Mouse (Mus musculus): ENCODE measurements around the gene St8sia1.

St8sia1 gene

DNA sequence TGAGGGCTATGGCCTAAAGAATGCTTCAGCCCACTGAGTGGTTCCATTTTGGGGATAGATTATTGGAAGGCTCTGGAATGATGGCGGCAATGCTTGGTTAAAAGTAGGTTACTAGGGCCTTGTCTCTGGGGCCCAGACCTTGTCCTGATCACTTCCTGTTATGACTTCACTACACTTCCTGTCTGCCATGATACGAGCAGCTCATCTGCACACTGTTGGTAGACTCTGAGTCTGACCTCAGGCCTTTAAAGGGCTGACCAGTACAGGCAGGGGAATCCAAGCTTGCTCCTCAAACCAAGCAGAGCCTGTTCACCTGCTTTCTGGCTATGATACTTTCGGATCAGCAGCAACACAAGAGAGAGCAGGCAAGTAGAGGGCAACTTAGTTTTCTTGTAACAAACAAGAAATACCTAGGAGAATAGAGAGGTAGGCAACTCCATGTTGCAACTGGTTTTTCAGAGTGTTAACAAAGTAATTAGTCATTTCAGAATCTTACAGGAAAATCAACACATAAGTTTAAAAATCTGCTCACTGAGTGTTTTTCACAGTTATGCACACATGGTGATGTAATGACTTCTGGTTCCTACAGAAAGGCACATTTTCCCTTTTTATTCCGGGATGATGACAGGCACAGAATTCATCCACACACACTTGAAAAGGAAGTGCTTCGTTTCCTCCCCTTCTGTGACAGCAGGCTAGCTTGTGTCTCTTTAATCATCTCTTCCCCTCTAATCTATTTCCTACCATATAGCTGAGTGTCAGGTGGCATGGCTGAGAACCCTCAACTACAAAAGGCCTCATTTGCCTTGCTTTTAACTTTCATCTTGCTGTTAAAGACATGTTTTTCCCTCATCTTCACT lies 55.1 kb downstream of the St8sia1 start:
- peak; percentile 36 for DNase-seq

DNA sequence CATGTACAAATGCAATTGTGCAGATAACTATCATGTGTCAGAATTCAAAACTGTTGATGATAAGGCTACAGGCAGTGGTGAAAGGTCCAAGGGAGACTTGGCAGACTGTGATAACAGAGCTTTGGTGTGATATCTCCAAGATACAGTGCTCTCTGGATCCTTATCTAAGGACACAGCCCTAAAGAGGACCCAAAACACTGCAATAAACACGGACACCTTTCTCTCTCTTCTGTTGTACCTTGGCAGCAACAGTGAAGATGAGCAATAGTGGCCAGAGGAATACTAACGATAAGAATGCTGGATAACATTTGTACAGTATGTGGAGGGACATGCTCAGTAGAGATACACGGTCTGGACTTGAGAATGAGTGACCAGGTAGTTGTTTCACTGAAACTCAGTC lies 55.8 kb downstream of the St8sia1 start:
- DNase-seq: peak; percentile 5

DNA sequence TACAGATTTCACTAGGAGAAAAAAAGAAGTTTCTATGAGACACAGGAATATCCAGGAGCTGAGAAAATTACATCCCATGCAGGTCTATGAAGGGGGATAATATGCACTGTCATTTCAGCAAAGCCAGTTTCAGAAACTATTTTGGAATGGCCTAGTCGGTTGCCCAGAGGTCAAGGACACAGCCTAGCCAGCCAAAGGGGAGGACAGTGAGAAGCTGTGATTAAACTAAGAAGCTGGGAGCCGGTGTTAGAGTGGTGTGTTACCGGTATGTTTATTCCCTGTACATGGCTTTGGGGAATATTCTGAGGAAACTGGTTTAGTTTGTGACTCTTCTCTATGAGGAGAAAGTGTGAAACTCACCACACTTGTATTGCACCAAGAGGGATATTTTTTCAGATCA lies 68.9 kb downstream of the St8sia1 start:
- no peak for DNase-seq

DNA sequence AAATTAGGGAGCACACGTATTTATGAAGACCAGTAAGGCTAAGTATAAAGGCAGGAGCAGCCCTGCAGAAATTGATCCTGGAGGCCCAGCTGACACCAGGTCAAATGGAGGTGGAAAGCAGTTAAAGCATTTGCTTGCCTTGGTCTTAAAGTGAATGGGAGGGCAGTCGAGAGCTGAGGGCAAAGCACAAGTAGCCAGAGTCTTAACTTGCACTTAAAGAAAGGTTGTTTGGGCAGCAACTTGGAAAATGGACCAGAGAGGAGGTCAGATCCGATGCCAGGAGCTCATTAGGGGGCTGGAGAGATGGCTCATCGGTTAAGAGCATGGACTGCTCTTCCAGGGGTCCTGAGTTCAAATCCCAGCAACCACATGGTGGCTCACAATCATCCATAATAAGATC lies 70.5 kb downstream of the St8sia1 start:
- no peak for DNase-seq

DNA sequence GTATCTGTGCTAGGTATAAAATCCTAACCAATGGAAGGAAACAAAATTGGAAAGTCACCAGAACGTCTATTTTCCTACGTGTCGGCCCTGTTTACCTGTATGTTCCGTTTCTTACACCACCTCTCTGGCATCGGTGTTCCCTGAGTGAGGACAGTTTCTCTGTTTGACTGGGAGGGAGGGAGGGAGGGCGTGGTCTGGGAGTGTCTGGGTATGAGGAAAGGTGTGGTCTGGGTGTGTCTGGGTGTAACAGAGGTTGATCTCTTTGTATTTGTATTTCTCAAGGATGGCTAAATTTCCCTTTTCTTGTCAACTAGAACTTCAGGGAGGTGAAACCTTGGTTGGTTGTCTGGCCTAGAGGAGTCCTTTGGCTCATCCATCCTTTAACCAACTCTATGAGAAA lies 73.9 kb downstream of the St8sia1 start:
- no peak for DNase-seq

DNA sequence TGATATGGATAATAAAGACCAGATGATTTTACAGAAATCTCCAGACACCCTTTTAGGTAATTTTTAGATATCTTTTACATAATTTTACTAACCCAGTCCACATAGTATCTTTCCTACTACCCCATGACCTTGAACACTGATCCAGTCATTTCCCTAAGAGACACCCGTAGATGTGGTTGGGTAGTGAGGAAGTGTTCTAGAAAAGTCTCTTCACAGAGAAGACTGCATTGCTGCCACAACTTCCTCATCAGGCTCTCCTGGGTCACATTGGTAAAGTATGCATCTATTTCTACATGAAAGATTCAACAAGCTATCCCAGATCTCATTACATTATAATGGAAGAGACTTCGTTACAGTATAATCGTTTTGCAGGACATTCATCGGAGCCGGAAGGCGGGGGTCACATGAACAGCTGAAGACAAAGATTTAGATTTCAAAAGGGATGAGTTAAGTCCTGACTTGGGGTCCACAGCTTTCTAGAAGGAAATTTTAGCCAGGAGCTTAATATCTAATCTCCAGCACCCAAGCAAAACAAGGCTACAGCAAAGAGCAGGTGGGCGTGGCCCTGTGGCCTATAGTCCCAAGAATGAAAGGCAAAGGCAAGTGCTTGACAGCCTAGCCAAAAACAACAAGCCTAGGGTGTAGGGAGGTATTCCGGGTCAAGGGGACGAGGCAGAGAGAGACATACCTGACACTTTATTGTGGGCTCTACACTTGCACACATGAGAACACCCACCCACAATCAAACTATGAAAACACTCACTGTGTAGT lies 75.1 kb downstream of the St8sia1 start:
- DNase-seq: peak; percentile 34

DNA sequence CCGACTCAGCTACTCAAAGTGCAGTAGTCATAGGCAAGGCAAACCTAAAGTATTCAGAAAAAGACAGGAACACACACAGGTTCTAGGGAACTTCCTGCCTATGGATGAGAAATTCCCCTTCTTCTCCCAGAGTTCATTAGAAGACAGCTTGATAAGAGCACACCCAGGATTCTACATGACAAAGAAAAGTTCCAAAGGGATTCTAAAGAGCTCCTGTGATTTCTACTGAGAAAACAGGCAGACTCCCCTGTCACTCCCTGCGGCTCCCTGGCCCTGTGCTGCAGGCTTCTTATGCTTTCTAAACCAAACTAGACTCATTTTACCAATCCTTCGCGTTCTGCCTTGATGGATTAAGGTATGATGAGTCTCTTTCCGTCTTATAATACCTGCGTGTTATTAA lies 75.9 kb downstream of the St8sia1 start:
- DNase-seq: peak; percentile 22

DNA sequence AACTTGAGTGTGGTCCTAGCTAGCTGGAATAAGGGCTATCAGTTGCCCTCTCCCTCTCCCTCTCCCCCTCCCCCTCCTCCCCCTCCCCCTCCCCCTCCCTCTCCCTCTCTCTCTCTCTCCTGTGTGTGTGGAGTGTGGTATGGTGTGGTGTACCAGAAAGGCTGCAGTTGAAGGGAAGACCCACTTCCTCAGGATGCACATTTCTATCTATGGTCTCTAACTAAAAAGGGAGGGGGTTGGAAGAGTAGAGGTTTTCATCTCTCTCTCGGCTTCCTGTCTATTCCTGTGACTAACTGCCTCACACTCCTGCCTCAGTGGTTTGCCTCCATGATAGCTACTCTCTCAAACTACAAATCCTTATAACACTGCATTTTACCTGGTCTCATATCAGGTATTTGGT lies 76.9 kb downstream of the St8sia1 start:
- peak; percentile 24 for DNase-seq

DNA sequence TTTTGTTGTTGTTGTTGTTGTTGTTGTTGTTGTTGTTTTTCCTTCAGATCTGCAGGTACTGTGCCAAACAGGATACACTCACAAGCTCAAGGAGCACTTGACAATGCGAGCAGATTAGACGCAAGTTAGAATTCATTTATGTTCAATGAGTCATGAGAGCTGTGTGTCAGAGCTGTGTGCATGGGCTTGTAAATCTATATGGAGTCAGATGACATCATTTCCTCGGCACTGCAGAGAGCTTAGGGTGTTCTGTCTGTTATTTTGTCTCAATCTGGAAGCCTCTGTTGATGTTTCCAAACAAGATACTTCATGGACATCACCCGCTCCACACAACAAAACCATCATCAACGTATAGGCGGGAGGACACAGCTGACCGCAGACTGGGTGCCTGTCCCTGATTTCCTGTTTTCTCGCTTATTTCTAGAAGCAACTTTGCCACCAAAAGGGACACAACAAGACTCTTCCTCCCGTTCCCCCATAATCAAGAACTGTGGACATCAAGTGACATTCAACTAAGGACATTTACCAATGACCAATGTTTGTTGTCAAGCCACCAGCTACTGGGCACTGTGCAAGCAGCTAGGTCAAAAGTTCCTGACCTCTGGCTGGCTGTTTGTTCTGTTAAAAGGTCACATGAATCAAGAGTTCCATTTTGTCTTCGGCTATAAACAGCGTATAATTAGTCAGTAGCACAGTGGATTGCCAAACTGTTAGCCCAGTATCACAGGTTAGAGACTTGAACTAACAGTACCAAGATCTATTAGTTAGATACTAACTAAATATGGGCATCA lies 78.7 kb downstream of the St8sia1 start:
- DNase-seq: no peak

DNA sequence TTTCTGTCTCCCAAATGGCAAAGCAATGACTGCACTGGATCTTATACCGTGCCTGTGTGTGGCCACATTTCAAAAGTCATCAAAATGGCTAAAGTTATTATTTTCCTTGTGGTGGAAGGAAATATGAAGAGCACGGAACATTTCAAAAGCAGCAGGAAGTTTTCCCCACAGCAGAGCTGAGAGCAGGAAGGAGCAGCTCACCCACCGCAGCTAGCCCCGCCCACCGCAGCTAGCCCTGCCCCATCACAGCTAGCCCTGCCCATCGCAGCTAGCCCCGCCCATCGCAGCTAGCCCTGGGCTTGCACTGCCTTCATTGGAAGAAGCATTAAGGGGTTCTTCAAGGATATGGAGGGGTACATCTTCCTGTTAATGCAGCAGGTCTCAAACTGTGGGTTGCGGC lies 80.1 kb downstream of the St8sia1 start:
- DNase-seq: peak; percentile 92

DNA sequence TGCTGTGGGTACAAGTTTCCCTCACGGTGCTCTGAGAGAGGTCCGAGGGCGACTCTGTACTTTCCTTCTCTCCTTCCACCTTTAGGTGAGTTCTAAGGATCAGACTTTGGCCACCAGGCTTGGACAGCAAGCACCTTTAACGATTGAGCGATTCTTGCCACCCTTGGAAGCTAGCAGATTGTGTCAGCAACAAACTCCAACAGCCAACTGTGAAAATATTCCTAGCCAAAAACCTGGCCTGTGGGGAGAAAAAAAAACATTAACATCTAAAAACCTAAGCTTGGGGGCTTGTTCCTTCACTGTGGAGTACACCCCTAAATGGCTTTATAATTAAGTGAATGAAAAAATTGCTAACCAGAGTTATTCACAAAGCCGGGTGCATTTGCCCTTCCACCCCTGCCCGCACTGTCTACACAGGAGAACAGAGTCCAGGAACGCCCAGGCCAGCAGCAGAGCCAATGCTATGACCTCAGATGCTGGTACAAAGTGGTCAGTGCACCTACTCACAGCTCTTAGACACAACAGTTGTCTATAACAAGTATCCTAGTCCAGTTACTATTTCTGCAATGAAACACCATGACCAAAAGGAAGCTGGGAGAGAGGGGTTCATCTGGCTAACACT lies 83.3 kb downstream of the St8sia1 start:
- DNase-seq: no peak

DNA sequence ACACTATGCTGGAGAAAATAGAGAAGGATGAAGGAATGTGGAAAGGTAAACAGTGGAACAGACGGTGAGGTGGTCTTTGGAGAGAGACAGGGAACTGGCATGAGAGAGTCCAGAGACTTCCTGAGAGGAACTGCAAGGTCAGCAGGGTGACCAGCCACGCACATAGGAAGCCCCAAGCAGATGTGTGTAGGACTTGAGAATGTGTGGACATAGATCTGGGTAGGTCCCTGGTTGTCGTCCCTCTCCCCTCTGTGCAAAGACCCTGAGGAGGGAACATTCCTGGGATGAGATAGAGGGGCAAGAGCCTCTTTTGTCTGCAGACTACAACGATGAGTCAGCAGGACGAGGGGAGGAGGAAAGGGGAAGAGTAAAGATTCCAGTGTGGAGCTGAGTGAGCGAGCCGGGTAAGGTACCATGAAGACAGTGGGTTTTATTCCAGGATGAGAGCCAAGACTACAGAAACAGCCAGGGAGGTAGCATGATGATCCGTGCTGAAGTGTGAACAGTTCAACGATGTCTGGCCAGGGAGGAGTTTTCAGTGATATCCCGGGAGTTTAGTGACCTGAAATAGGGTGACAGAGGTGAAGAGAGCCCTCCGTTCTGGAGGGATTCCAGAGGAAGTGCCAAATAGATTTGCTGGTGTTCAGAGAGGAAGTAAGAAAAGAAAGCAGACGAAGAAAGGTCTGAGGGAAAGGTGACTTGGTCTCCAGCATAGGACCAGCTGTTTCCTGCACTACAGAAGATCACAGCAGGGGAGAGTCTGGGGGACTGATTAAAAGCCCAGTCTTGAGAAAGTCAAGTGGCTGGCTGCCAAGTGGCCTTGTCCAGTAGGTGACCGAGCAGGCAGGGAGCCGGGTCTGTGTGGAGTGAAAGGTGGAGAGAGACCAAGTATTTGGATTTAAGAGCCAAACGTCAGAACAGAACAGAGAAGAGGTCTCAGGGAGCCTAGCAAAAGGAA lies 85.2 kb downstream of the St8sia1 start:
- no peak for DNase-seq

DNA sequence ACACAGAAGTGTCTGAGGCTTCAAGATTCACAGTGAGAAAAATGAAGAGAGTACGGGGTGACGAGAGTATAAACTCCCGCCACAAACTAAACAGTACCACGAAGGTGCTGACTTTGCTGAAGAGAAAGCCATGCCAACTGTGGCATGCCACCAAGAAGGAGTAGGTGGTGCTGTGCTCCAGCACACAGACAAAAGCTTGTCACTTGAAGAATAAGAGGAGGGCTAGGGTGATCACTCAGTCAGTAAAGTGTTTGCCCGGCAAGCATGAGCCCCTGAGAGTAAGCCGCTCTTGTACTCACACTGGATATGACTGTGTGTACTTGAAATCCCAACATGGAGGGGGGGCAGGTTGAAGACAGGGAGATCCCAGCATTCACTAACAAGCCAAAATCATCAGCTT lies 87.0 kb downstream of the St8sia1 start:
- no peak for DNase-seq

DNA sequence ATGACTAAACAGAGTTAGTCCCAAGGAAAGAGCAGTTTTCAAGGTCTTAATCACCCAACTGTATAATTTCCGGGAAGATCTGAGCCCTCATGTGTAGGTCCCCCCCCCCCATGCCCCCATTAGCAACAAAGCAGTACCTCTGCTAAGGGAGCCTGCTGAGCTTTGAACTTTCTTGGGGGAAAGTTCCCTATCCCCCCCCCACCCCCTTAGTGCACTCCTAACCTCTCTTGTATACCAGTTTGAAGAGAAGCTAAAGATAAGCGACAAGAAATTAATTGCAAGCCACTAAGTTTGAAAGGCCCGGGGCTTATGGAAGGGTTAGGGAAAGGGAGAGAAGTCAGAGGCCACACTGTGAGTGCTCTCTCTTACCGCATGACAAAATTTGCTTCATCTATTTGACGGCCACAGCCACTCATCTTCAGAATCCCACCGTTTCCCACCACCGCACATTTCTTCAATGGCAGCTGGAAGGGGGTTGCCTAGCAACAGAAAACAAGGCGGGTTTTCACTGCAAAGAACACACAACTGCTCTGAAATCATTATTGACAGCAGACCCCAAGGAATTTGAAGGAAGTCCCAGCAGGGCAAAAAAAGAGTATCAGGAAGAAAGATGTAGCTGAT lies 87.9 kb downstream of the St8sia1 start:
- no peak for DNase-seq

DNA sequence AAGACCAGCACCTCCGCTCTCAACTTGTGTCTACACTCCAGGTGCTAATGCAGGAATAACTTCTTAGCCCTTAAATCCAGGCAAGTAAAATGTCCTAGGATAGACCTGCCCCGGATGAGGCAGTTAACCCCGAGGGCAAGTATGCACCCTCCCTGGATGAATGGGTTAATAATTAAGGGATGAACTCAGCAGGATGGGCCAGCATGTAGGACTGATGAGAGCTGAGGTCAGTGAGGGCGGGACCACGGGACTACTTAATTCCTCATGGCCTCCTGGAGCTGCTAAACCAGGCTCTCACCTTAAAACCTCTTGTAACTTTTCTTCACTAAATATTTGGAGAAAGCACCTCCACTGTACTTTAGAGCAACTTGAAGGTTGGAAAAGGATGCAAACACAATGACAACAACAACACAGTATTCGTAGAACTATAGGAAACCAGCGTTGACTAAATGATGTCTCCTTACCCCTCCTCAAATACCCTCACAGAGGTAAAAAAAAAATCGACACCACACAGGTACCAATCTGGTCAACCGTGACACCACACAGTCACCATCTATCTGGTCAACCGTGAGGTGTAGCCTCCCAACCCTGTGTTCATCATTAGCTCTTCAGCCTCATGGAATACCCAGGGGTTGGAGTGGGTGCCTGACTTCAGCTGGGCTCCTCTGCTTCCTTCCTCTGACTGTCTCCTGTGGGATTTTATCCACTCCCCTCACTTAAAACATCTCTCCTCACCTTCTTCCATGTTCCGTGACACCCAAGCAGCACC lies 90.3 kb downstream of the St8sia1 start:
- no peak for DNase-seq

DNA sequence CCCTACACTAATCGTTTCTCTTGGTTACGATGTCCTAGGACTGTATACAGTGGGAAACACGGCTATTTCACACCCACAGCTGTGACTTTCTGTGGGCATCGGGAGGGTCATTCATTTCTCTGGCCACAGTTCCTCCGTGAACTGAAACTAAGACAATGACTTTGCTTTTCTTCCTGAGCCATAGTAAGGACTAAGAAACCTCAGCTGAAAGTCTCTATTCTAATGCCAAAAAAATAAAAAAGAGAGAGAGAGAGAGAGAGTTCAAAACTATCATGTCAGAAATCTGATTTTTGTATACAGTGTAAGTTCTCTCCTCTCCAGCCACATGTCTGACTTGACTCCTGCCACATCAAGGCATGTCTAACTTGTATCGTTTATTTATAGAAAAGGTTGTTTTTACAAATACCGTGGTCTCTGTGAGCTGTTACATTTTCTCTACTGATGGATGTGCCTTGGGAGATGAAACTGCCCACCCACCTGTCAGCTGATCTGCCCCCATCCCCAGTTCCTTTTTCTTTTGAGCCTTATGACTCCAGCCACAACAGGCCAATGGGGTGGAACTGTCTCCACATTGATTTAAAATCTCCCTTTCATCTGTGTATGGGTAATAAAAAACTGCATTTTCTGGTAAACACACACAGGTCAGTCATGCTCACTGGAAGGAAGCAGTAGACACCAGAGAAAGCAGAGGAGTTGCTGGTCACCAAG lies 94.4 kb downstream of the St8sia1 start:
- DNase-seq: no peak

DNA sequence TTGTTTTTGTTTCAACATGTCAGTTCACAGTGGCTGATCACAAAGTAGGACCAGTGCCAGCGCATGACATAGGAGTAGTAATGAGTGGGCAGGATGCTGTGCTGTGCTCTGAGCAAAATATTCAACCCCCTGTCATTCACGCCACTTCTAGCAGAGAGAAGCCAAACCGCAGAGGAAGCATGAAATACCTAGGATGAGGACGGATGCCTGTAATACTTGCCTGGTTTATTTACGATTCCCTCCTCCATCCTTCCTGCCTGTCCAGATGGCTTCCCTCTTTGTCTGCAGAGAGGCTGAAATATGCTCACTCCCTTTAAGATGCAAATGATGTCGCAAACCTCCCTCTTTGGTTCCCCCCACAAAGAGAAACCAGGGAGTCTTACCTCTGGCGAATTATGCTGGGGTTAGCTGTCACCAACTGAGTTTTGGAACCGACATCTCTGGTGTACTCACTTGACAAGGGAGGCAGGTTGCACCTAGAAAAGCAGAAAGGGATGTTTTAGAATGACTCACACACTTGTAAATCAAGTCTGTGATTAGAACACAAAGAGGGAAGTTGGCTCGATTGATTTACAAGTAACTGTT lies 96.7 kb downstream of the St8sia1 start:
- no peak for DNase-seq

DNA sequence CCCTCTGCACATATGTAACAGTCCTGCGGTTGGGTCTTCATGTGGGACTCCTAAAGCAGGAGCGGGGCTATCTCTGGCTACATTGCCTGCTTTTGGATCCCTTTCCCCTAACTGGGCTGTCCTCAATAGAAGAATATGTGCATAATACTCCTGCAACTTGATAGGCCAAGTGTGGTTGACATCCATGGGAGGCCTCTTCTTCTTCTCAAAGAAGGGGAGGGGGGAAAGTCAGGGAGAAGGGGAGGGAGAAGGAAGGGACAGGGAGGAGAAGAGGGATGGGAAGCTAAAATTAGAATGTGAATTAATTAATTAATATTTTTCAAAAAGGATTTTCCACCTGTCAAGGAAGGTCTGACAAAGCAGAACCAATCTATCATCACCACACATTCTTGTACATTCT lies 97.2 kb downstream of the St8sia1 start:
- DNase-seq: no peak

DNA sequence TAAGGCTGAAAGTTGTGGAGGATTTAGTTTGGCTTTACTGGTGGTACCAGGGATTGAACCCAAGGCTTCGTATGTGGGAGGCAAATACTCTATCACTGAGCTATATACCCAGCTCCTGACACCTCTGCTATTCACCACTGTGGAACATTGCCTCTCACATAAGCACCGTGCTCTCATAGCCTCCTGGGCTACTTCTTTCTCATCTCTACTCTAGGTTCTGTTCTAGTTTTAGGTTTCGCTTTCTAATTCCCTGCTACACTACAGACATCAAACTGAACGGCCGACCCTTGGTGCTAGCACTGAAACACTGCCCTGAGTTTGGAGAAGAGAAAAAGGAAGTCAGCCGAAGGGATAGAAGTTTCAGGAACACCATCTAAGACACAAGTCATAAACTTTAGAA lies 99.1 kb downstream of the St8sia1 start:
- peak; percentile 10 for DNase-seq

Measured in thymus, postnatal 4 days (tissue).